Mouse (Mus musculus) adipocyte (in vitro differentiated cells): Measurements from ENCODE around the gene Phactr2.

ENCODE experiments used
- DNase-seq: peaks from one replicate; pipeline ENCODE4 v3.0.0-alpha.2; 2016; ENCODE audit warnings: low spot score

The Phactr2 gene

GRCm38 (mm10) chr10:13160913-13161312 lies 313.3 kb downstream of the Phactr2 start:
- DNase-seq: no peak
